Mouse (Mus musculus): Measurements from ENCODE around the gene Eddm3b. TPM values are rescaled to one million over a fixed set of nuclear protein-coding genes. Genes with fewer than 3 reads are reported as not detected.
A peak's percentile ranks its signal among the peaks of the same experiment; 100 is the strongest.

The Eddm3b gene
- total and polyA plus RNA-seq, 3 experiments, result not detected

DNA sequence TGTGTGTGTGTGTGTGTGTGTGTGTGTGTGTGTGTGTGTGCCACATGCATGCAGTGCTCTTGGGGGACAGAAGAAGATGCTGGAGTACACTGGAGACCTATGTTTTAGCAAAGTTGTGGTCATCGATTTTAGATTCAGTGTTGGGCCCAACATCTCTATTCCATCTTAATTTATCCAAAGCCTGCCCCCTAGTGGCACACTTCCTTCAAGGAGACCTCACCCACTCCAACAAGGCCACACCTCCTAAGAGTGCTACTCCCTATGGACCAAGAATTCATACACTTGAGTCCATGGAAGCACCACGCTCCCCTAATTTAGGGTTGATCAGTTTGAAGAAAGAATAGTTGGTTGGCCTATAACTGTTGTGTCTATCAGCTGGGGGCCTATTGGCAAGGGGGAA lies 44.6 kb upstream of the Eddm3b start:
- peaks cover 5% of the 10 kb centered on the region in 2 experiments; a peak in 2 of 4 replicates for H3K4me1 ChIP-seq (ENCODE audit: control insufficient read depth in 1 of 2, insufficient read depth in 2 of 2)
- H3K79me2 ChIP-seq (replicated peaks; ENCODE audit: control insufficient read depth, extremely low read depth, insufficient read depth, poor library complexity, severe bottlenecking), result no peaks in the 10 kb centered on the region
- TF ChIP-seq BHLHE40 (IDR thresholded peaks at IDR 0.05; ENCODE audit: low read depth, low read length), result no peak
- TF ChIP-seq RAD21 (IDR thresholded peaks at IDR 0.05; ENCODE audit: low read depth, low read length), result peak; percentile 17
- TF ChIP-seq USF1 (IDR thresholded peaks at IDR 0.05; ENCODE audit: low read depth, low read length), result no peak
- peak; percentile 34 for TF ChIP-seq SMC3 (IDR thresholded peaks at IDR 0.05; ENCODE audit: low read depth, low read length)
- TF ChIP-seq TCF12 (IDR thresholded peaks at IDR 0.05; ENCODE audit: low read depth, low read length), result no peak
- peak; percentile 52 to 65 for TF ChIP-seq CTCF (conservative IDR thresholded peaks at IDR 0.05 in 1 of 2, IDR thresholded peaks at IDR 0.05 in 1 of 2; ENCODE audit: low read depth in 2 of 2, low read length in 2 of 2)
- no peak overlapping the region for H3K9ac ChIP-seq (ENCODE audit: insufficient read depth, low read depth)
- in situ Hi-C loops (cut with MboI; ENCODE audit: low pct_ligation_motif_present, low pct_unique_long_range_greater_than_20kb, low sequenced_read_pairs), result loop anchor here (10.0 kb wide), 2 partner anchors 135 to 265 kb away; partner anchors contain the start of genes Ccnb1ip1, Parp2, Pip4p1 and Pnp
- no peaks in the 10 kb centered on the region for H3K36me3 ChIP-seq (replicated peaks in 1 of 2; ENCODE audit: control insufficient read depth in 1 of 2, insufficient read depth in 1 of 2, low read length in 1 of 2)
- dilution Hi-C loops (cut with MboI; ENCODE audit: extremely low pct_ligation_motif_present, extremely low pct_unique_long_range_greater_than_20kb, low sequenced_read_pairs), result no loop called here
- no peak overlapping the region for H3K4me2 ChIP-seq (ENCODE audit: insufficient read depth, low read depth, poor library complexity, severe bottlenecking)
- no peak overlapping the region for H3K27ac ChIP-seq (ENCODE audit: insufficient read depth, low read depth)
- peak; percentile 81 for DNase-seq (ENCODE audit: extremely low read depth)
- peaks cover 10% of the 10 kb centered on the region for H3K27me3 ChIP-seq (replicated peaks)
- no peak overlapping the region for H3K4me3 ChIP-seq (replicated peaks in 1 of 3; ENCODE audit: low read depth in 2 of 3, low read length in 2 of 3, poor library complexity in 1 of 3)
- H3K9me3 ChIP-seq (replicated peaks; ENCODE audit: low read length), result no peaks in the 10 kb centered on the region

DNA sequence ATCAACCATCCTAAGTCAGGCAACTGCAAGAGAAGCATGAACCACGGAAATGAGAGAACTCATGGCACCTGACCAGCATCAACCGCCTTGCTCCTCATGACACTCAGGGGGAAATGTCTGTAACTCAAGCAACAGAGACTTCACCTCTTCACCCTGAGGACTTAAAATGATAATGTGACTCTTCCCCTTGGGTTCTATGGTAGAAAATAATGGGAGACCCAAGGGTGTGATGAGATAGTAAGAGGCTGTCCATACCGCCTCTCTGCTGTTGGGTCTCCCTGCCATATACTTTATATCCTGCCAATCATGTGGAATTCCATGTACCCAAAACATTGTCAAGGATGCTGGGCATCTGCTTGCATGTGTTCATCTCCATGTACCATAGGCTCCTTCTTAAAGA lies 39.9 kb upstream of the Eddm3b start, which contains the start of gene Olfr750:
Olfr750 (minus strand) TSS at position 101 of the 400 bp plus-strand sequence.
- H3K9me3 ChIP-seq (replicated peaks; ENCODE audit: low read length), result no peaks in the 10 kb centered on the region
- in situ Hi-C loops (cut with MboI; ENCODE audit: low pct_ligation_motif_present, low pct_unique_long_range_greater_than_20kb, low sequenced_read_pairs), result no loop called here
- DNase-seq (ENCODE audit: extremely low read depth), result no peak

DNA sequence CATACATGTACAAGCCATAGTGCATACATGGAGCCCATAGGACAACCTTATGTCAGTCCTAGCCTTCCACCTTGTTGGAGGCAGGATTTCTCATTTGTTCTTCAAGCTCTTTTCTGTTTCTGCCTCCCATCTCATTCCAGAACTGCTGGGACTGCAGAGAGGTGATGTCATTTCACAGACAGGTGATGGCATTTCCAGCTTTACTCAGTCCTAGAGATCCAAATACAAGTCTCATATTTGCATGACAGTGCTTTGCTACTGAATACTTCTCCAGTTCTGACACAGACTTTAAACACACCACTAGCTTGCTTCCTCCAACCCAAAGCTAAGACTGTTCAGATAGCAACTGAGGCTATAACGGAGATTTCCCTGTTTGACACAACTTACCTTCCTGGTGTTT lies 35.0 kb upstream of the Eddm3b start:
- Histone ChIP-seq H3K9me3 (replicated peaks; ENCODE audit: low read length) (no peaks in the 10 kb centered on the region), H3K9ac (ENCODE audit: insufficient read depth, low read depth) (no peak overlapping the region), H3K79me2 (replicated peaks; ENCODE audit: control insufficient read depth, extremely low read depth, insufficient read depth, poor library complexity, severe bottlenecking) (no peaks in the 10 kb centered on the region), H3K27me3 (replicated peaks) (peaks cover 8% of the 10 kb centered on the region), H3K36me3 (replicated peaks in 1 of 2; ENCODE audit: control insufficient read depth in 1 of 2, insufficient read depth in 1 of 2, low read length in 1 of 2) (no peaks in the 10 kb centered on the region), H3K27ac (ENCODE audit: insufficient read depth, low read depth) (no peak overlapping the region), H3K4me2 (ENCODE audit: insufficient read depth, low read depth, poor library complexity, severe bottlenecking) (no peak overlapping the region), H3K4me1 (ENCODE audit: control insufficient read depth in 1 of 2, insufficient read depth in 2 of 2) (peaks cover 4 to 24% of the 10 kb centered on the region in 2 experiments; a peak in 3 of 4 replicates), H3K4me3 (replicated peaks in 1 of 3; ENCODE audit: low read depth in 2 of 3, low read length in 2 of 3, poor library complexity in 1 of 3) (no peak overlapping the region)
- DNase-seq (ENCODE audit: extremely low read depth), result no peak
- in situ Hi-C loops (cut with MboI; ENCODE audit: low pct_ligation_motif_present, low pct_unique_long_range_greater_than_20kb, low sequenced_read_pairs) (no loop called here), dilution Hi-C loops (cut with MboI; ENCODE audit: extremely low pct_ligation_motif_present, extremely low pct_unique_long_range_greater_than_20kb, low sequenced_read_pairs) (no loop called here)
- TF ChIP-seq JUN (IDR thresholded peaks at IDR 0.05; ENCODE audit: insufficient read depth, low read depth, low read length), result peak; percentile 51
- TF ChIP-seq MXI1 (IDR thresholded peaks at IDR 0.05; ENCODE audit: low read depth, low read length), result no peak
- no peak for TF ChIP-seq NELFE (IDR thresholded peaks at IDR 0.05; ENCODE audit: low read depth, low read length)
- TF ChIP-seq ZC3H11A (IDR thresholded peaks at IDR 0.05; ENCODE audit: low read depth, low read length), result no peak
- TF ChIP-seq CHD2 (IDR thresholded peaks at IDR 0.05; ENCODE audit: low read length), result 0 out of 2 replicates have a peak, but pooled peaks have one; percentile 28
- TF ChIP-seq MYC (IDR thresholded peaks at IDR 0.05; ENCODE audit: low read depth, low read length), result no peak
- TF ChIP-seq MAZ (IDR thresholded peaks at IDR 0.05; ENCODE audit: low read depth, low read length), result no peak
- no peak for TF ChIP-seq BHLHE40 (IDR thresholded peaks at IDR 0.05; ENCODE audit: low read depth, low read length)
- TF ChIP-seq KAT2A (IDR thresholded peaks at IDR 0.05; ENCODE audit: insufficient replicate concordance, low read length), result no peak
- no peak for TF ChIP-seq SIN3A (IDR thresholded peaks at IDR 0.05; ENCODE audit: low read length)
- no peak for TF ChIP-seq E2F4 (IDR thresholded peaks at IDR 0.05; ENCODE audit: insufficient replicate concordance, low read depth, low read length)
- no peak for TF ChIP-seq JUND (conservative IDR thresholded peaks at IDR 0.05; ENCODE audit: low read depth, low read length)
- peak; percentile 58; the same call in 1 of the 2 replicates for TF ChIP-seq EP300 (IDR thresholded peaks at IDR 0.05; ENCODE audit: low read length)
- no peak for TF ChIP-seq RCOR1 (conservative IDR thresholded peaks at IDR 0.05; ENCODE audit: low read depth, low read length)
- no peak for TF ChIP-seq UBTF (IDR thresholded peaks at IDR 0.05; ENCODE audit: low read depth, low read length)
- no peak for TF ChIP-seq ETS1 (conservative IDR thresholded peaks at IDR 0.05; ENCODE audit: low read depth, low read length)

More for the DNA sequence above, 39.9 kb upstream of the Eddm3b start, which contains the start of gene Olfr750:
- Histone ChIP-seq H3K27ac (ENCODE audit: insufficient read depth, low read depth) (no peak within 1 kb of the TSS), H3K9ac (ENCODE audit: insufficient read depth, low read depth) (no peak within 1 kb of the TSS), H3K36me3 (replicated peaks in 1 of 2; ENCODE audit: control insufficient read depth in 1 of 2, insufficient read depth in 1 of 2, low read length in 1 of 2) (no peaks in the 10 kb centered on the region), H3K79me2 (replicated peaks; ENCODE audit: control insufficient read depth, extremely low read depth, insufficient read depth, poor library complexity, severe bottlenecking) (no peaks in the 10 kb centered on the region), H3K4me3 (replicated peaks in 1 of 3; ENCODE audit: low read depth in 2 of 3, low read length in 2 of 3, poor library complexity in 1 of 3) (no peak within 1 kb of the TSS), H3K4me1 (ENCODE audit: control insufficient read depth in 1 of 2, insufficient read depth in 2 of 2) (peaks cover 4 to 5% of the 10 kb centered on the region in 2 experiments; a peak in 1 of 4 replicates), H3K27me3 (replicated peaks) (peaks cover 14% of the 10 kb centered on the region), H3K4me2 (ENCODE audit: insufficient read depth, low read depth, poor library complexity, severe bottlenecking) (no peak within 1 kb of the TSS)
- dilution Hi-C loops (cut with MboI; ENCODE audit: extremely low pct_ligation_motif_present, extremely low pct_unique_long_range_greater_than_20kb, low sequenced_read_pairs), result no loop called here
- no peak for TF ChIP-seq NRF1 (IDR thresholded peaks at IDR 0.05; ENCODE audit: low read depth, low read length)
- no peak for TF ChIP-seq ETS1 (conservative IDR thresholded peaks at IDR 0.05; ENCODE audit: low read depth, low read length)
- no peak for TF ChIP-seq HCFC1 (IDR thresholded peaks at IDR 0.05; ENCODE audit: low read depth, low read length)
- no peak for TF ChIP-seq GABPA (IDR thresholded peaks at IDR 0.05; ENCODE audit: insufficient replicate concordance, low read depth, low read length)
- TF ChIP-seq MAZ (IDR thresholded peaks at IDR 0.05; ENCODE audit: low read depth, low read length), result no peak
- TF ChIP-seq JUN (IDR thresholded peaks at IDR 0.05; ENCODE audit: insufficient read depth, low read depth, low read length), result no peak
- no peak for TF ChIP-seq MEF2A (IDR thresholded peaks at IDR 0.05; ENCODE audit: borderline replicate concordance, low read depth, low read length)
- TF ChIP-seq SIN3A (IDR thresholded peaks at IDR 0.05; ENCODE audit: low read length), result no peak
- no peak for TF ChIP-seq ZMIZ1 (IDR thresholded peaks at IDR 0.05; ENCODE audit: low read depth, low read length)
- TF ChIP-seq BHLHE40 (IDR thresholded peaks at IDR 0.05; ENCODE audit: low read depth, low read length), result no peak
- TF ChIP-seq IRF4 (IDR thresholded peaks at IDR 0.05; ENCODE audit: low read depth, low read length), result no peak
- no peak for TF ChIP-seq ZC3H11A (IDR thresholded peaks at IDR 0.05; ENCODE audit: low read depth, low read length)
- TF ChIP-seq USF1 (IDR thresholded peaks at IDR 0.05; ENCODE audit: low read depth, low read length), result no peak
